Mouse (Mus musculus): Measurements from ENCODE around the gene Slc25a14. TPM values are rescaled to one million over a fixed set of nuclear protein-coding genes. Genes with fewer than 3 reads are reported as not detected.

The Slc25a14 gene
- polyA plus RNA-seq, 1 experiment from 2014 or later, result 15.0 TPM

- H3K9ac ChIP-seq (replicated peaks; ENCODE audit: low read depth, low read length), result no peak overlapping the region
- H3K9me3 ChIP-seq (ENCODE audit: control insufficient read depth, low read depth, low read length), result no peaks in the 10 kb centered on the region
- no peaks in the 10 kb centered on the region for H3K4me1 ChIP-seq (ENCODE audit: control insufficient read depth, insufficient read depth, low read length)
- peak overlapping the region; percentile 47 for H3K4me3 ChIP-seq (ENCODE audit: low read depth, low read length)
- ATAC-seq (ENCODE audit: insufficient number of reproducible peaks, insufficient read depth, low FRiP score, low read depth), result no peak
- no peaks in the 10 kb centered on the region for H3K27me3 ChIP-seq (ENCODE audit: control insufficient read depth, insufficient read depth, low read length)
- 37% methylated on average over 9 of the region's 9 CpGs for WGBS
- H3K27ac ChIP-seq (ENCODE audit: low read length), result no peak overlapping the region
- H3K4me2 ChIP-seq (replicated peaks; ENCODE audit: low read depth, low read length), result peak overlapping the region; percentile 46
- H3K36me3 ChIP-seq (ENCODE audit: control insufficient read depth, insufficient read depth, low read length), result no peaks in the 10 kb centered on the region
These were observed 824 bp downstream of the Slc25a14 start for GRCm38 (mm10) chrX:48624054-48624420.

- 71% methylated on average over 2 of the region's 2 CpGs for WGBS
- Histone ChIP-seq H3K27me3 (ENCODE audit: control insufficient read depth, insufficient read depth, low read length) (no peaks in the 10 kb centered on the region), H3K27ac (ENCODE audit: low read length) (no peak overlapping the region), H3K4me3 (ENCODE audit: low read depth, low read length) (no peak overlapping the region), H3K9me3 (ENCODE audit: control insufficient read depth, low read depth, low read length) (no peaks in the 10 kb centered on the region), H3K4me1 (ENCODE audit: control insufficient read depth, insufficient read depth, low read length) (no peaks in the 10 kb centered on the region), H3K4me2 (replicated peaks; ENCODE audit: low read depth, low read length) (no peak overlapping the region), H3K9ac (replicated peaks; ENCODE audit: low read depth, low read length) (no peak overlapping the region), H3K36me3 (ENCODE audit: control insufficient read depth, insufficient read depth, low read length) (no peaks in the 10 kb centered on the region)
- ATAC-seq (ENCODE audit: insufficient number of reproducible peaks, insufficient read depth, low FRiP score, low read depth), result no peak
These were observed 13.8 kb downstream of the Slc25a14 start for GRCm38 (mm10) chrX:48637032-48637431.

GRCm38 (mm10) chrX:48644122-48644521 lies 20.9 kb downstream of the Slc25a14 start:
- Histone ChIP-seq H3K4me2 (replicated peaks; ENCODE audit: low read depth, low read length) (no peak overlapping the region), H3K9me3 (ENCODE audit: control insufficient read depth, low read depth, low read length) (no peaks in the 10 kb centered on the region), H3K4me1 (ENCODE audit: control insufficient read depth, insufficient read depth, low read length) (no peaks in the 10 kb centered on the region), H3K27ac (ENCODE audit: low read length) (no peak overlapping the region), H3K27me3 (ENCODE audit: control insufficient read depth, insufficient read depth, low read length) (no peaks in the 10 kb centered on the region), H3K9ac (replicated peaks; ENCODE audit: low read depth, low read length) (no peak overlapping the region), H3K4me3 (ENCODE audit: low read depth, low read length) (no peak overlapping the region), H3K36me3 (ENCODE audit: control insufficient read depth, insufficient read depth, low read length) (no peaks in the 10 kb centered on the region)
- 89% methylated on average over 2 of the region's 2 CpGs for WGBS
- no peak for ATAC-seq (ENCODE audit: insufficient number of reproducible peaks, insufficient read depth, low FRiP score, low read depth)

GRCm38 (mm10) chrX:48666807-48667206 lies 43.6 kb downstream of the Slc25a14 start:
- no peaks in the 10 kb centered on the region for H3K9me3 ChIP-seq (ENCODE audit: control insufficient read depth, low read depth, low read length)
- WGBS, result 44% methylated on average over 6 of the region's 6 CpGs
- no peak overlapping the region for H3K27ac ChIP-seq (ENCODE audit: low read length)
- H3K36me3 ChIP-seq (ENCODE audit: control insufficient read depth, insufficient read depth, low read length), result no peaks in the 10 kb centered on the region
- H3K27me3 ChIP-seq (ENCODE audit: control insufficient read depth, insufficient read depth, low read length), result no peaks in the 10 kb centered on the region
- no peak overlapping the region for H3K4me3 ChIP-seq (ENCODE audit: low read depth, low read length)
- no peak for ATAC-seq (ENCODE audit: insufficient number of reproducible peaks, insufficient read depth, low FRiP score, low read depth)
- H3K4me2 ChIP-seq (replicated peaks; ENCODE audit: low read depth, low read length), result no peak overlapping the region
- no peaks in the 10 kb centered on the region for H3K4me1 ChIP-seq (ENCODE audit: control insufficient read depth, insufficient read depth, low read length)
- H3K9ac ChIP-seq (replicated peaks; ENCODE audit: low read depth, low read length), result no peak overlapping the region

- H3K4me2 ChIP-seq (replicated peaks; ENCODE audit: low read depth, low read length), result no peak overlapping the region
- H3K4me1 ChIP-seq (ENCODE audit: control insufficient read depth, insufficient read depth, low read length), result no peaks in the 10 kb centered on the region
- H3K9me3 ChIP-seq (ENCODE audit: control insufficient read depth, low read depth, low read length), result no peaks in the 10 kb centered on the region
- H3K4me3 ChIP-seq (ENCODE audit: low read depth, low read length), result no peak overlapping the region
- no peak for ATAC-seq (ENCODE audit: insufficient number of reproducible peaks, insufficient read depth, low FRiP score, low read depth)
- H3K36me3 ChIP-seq (ENCODE audit: control insufficient read depth, insufficient read depth, low read length), result no peaks in the 10 kb centered on the region
- H3K27me3 ChIP-seq (ENCODE audit: control insufficient read depth, insufficient read depth, low read length), result no peaks in the 10 kb centered on the region
- WGBS, result 72% methylated on average over 3 of the region's 3 CpGs
- no peak overlapping the region for H3K9ac ChIP-seq (replicated peaks; ENCODE audit: low read depth, low read length)
- H3K27ac ChIP-seq (ENCODE audit: low read length), result no peak overlapping the region
These were observed 46.4 kb downstream of the Slc25a14 start for GRCm38 (mm10) chrX:48669588-48669987.

GRCm38 (mm10) chrX:48671714-48672113 lies 48.5 kb downstream of the Slc25a14 start:
- H3K4me3 ChIP-seq (ENCODE audit: low read depth, low read length), result no peak overlapping the region
- no peak overlapping the region for H3K9ac ChIP-seq (replicated peaks; ENCODE audit: low read depth, low read length)
- no peaks in the 10 kb centered on the region for H3K9me3 ChIP-seq (ENCODE audit: control insufficient read depth, low read depth, low read length)
- no peaks in the 10 kb centered on the region for H3K4me1 ChIP-seq (ENCODE audit: control insufficient read depth, insufficient read depth, low read length)
- WGBS, result 66% methylated on average over 3 of the region's 3 CpGs
- H3K4me2 ChIP-seq (replicated peaks; ENCODE audit: low read depth, low read length), result no peak overlapping the region
- H3K36me3 ChIP-seq (ENCODE audit: control insufficient read depth, insufficient read depth, low read length), result no peaks in the 10 kb centered on the region
- no peaks in the 10 kb centered on the region for H3K27me3 ChIP-seq (ENCODE audit: control insufficient read depth, insufficient read depth, low read length)
- H3K27ac ChIP-seq (ENCODE audit: low read length), result no peak overlapping the region
- no peak for ATAC-seq (ENCODE audit: insufficient number of reproducible peaks, insufficient read depth, low FRiP score, low read depth)

GRCm38 (mm10) chrX:48674171-48674570 lies 51.0 kb downstream of the Slc25a14 start, which contains the start of gene Gpr119:
Gpr119 (minus strand) TSS chrX:48674478.
- Histone ChIP-seq H3K4me3 (ENCODE audit: low read depth, low read length) (no peak within 1 kb of the TSS), H3K27ac (ENCODE audit: low read length) (no peak within 1 kb of the TSS), H3K36me3 (ENCODE audit: control insufficient read depth, insufficient read depth, low read length) (no peaks in the 10 kb centered on the region), H3K4me1 (ENCODE audit: control insufficient read depth, insufficient read depth, low read length) (no peaks in the 10 kb centered on the region), H3K27me3 (ENCODE audit: control insufficient read depth, insufficient read depth, low read length) (no peaks in the 10 kb centered on the region), H3K9me3 (ENCODE audit: control insufficient read depth, low read depth, low read length) (no peaks in the 10 kb centered on the region), H3K9ac (replicated peaks; ENCODE audit: low read depth, low read length) (no peak within 1 kb of the TSS), H3K4me2 (replicated peaks; ENCODE audit: low read depth, low read length) (no peak within 1 kb of the TSS)
- no peak for ATAC-seq (ENCODE audit: insufficient number of reproducible peaks, insufficient read depth, low FRiP score, low read depth)
- 63% methylated on average over 4 of the region's 4 CpGs for WGBS

- H3K4me2 ChIP-seq (replicated peaks; ENCODE audit: low read depth, low read length), result no peak overlapping the region
- H3K9ac ChIP-seq (replicated peaks; ENCODE audit: low read depth, low read length), result no peak overlapping the region
- no peaks in the 10 kb centered on the region for H3K27me3 ChIP-seq (ENCODE audit: control insufficient read depth, insufficient read depth, low read length)
- no peak overlapping the region for H3K4me3 ChIP-seq (ENCODE audit: low read depth, low read length)
- H3K27ac ChIP-seq (ENCODE audit: low read length), result no peak overlapping the region
- H3K9me3 ChIP-seq (ENCODE audit: control insufficient read depth, low read depth, low read length), result no peaks in the 10 kb centered on the region
- ATAC-seq (ENCODE audit: insufficient number of reproducible peaks, insufficient read depth, low FRiP score, low read depth), result no peak
- no peaks in the 10 kb centered on the region for H3K36me3 ChIP-seq (ENCODE audit: control insufficient read depth, insufficient read depth, low read length)
- 13% methylated on average over 3 of the region's 3 CpGs for WGBS
- H3K4me1 ChIP-seq (ENCODE audit: control insufficient read depth, insufficient read depth, low read length), result no peaks in the 10 kb centered on the region
These were observed 60.2 kb downstream of the Slc25a14 start for GRCm38 (mm10) chrX:48683451-48683850.

- Histone ChIP-seq H3K27ac (ENCODE audit: low read length) (no peak overlapping the region), H3K4me1 (ENCODE audit: control insufficient read depth, insufficient read depth, low read length) (no peaks in the 10 kb centered on the region), H3K27me3 (ENCODE audit: control insufficient read depth, insufficient read depth, low read length) (no peaks in the 10 kb centered on the region), H3K9ac (replicated peaks; ENCODE audit: low read depth, low read length) (no peak overlapping the region), H3K4me2 (replicated peaks; ENCODE audit: low read depth, low read length) (no peak overlapping the region), H3K4me3 (ENCODE audit: low read depth, low read length) (no peak overlapping the region), H3K36me3 (ENCODE audit: control insufficient read depth, insufficient read depth, low read length) (no peaks in the 10 kb centered on the region), H3K9me3 (ENCODE audit: control insufficient read depth, low read depth, low read length) (no peaks in the 10 kb centered on the region)
- WGBS, result 64% methylated on average over 5 of the region's 5 CpGs
- no peak for ATAC-seq (ENCODE audit: insufficient number of reproducible peaks, insufficient read depth, low FRiP score, low read depth)
These were observed 60.6 kb downstream of the Slc25a14 start for GRCm38 (mm10) chrX:48683857-48684256.

Measured in stomach, embryonic 14.5 days (tissue).